Mouse (Mus musculus): ENCODE results near the gene Lins1. TPM values are rescaled to one million over a fixed set of nuclear protein-coding genes. Genes with fewer than 3 reads are reported as not detected.

Lins1 gene
- polyA plus RNA-seq, 1 experiment from 2014 or later: 22.2 TPM

DNA sequence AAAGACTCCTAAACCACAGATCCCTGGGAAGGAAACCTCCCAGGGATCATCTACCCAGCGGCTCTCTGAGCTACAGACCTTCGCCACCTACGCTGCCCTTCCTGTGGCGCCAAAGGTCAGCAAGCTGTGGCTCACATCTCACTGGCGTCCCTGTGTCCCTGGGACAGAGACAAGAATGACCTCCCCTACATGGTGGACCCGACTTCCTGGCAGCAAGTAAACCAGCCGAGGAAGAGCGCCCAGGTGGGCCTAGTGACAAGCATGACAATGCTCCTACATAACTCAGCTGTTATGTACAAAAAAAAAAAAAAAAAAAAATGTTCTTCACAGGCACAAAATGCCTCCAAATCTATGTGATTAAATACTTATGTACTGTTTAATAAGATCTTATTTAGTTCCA lies 28.7 kb upstream of the Lins1 start:
- Histone ChIP-seq H3K4me2 (replicated peaks; ENCODE audit: low read depth, low read length) (no peak overlapping the region), H3K9ac (replicated peaks; ENCODE audit: low read depth, low read length) (no peak overlapping the region), H3K36me3 (ENCODE audit: control insufficient read depth, insufficient read depth, low read length) (peaks cover 17% of the 10 kb centered on the region), H3K9me3 (ENCODE audit: control insufficient read depth, low read depth, low read length) (no peaks in the 10 kb centered on the region), H3K27me3 (ENCODE audit: control insufficient read depth, insufficient read depth, low read length) (no peaks in the 10 kb centered on the region), H3K27ac (ENCODE audit: low read length) (no peak overlapping the region), H3K4me3 (ENCODE audit: low read depth, low read length) (no peak overlapping the region), H3K4me1 (ENCODE audit: control insufficient read depth, insufficient read depth, low read length) (no peaks in the 10 kb centered on the region)
- 78% methylated on average over 8 of the region's 8 CpGs for WGBS
- ATAC-seq (ENCODE audit: insufficient number of reproducible peaks, insufficient read depth, low FRiP score, low read depth): no peak

DNA sequence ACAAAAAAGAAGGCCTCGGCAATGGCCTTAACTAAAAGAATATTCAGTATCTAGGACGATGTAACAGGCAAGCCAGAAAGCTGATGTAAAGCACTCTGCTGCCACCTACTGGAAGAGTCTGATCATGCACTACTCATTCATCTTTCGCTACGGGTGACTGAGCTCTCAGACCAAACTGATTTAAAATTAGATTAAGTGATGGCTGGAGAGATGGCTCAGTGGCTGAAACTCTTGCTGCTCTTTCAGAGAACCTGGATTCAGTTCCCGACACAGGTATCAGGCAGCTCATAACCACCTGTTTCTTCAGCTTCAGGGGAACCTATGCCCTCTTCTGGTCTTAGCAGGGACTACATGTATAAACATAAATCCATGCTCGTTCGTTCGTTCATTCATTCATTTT lies 28.1 kb upstream of the Lins1 start:
- WGBS: 17% methylated on average over 8 of the region's 8 CpGs
- 0 out of 2 replicates have a peak, but pooled peaks have one; percentile 28 for ATAC-seq (ENCODE audit: insufficient number of reproducible peaks, insufficient read depth, low FRiP score, low read depth)
- no peak overlapping the region for H3K4me3 ChIP-seq (ENCODE audit: low read depth, low read length)

GRCm38 (mm10) chr7:66663548-66663947 lies 26.1 kb upstream of the Lins1 start:
- peaks cover 10% of the 10 kb centered on the region for H3K36me3 ChIP-seq (ENCODE audit: control insufficient read depth, insufficient read depth, low read length)
- no peak for ATAC-seq (ENCODE audit: insufficient number of reproducible peaks, insufficient read depth, low FRiP score, low read depth)
- no peak overlapping the region for H3K9ac ChIP-seq (replicated peaks; ENCODE audit: low read depth, low read length)
- no peak overlapping the region for H3K27ac ChIP-seq (ENCODE audit: low read length)
- no peaks in the 10 kb centered on the region for H3K4me1 ChIP-seq (ENCODE audit: control insufficient read depth, insufficient read depth, low read length)
- no peak overlapping the region for H3K4me2 ChIP-seq (replicated peaks; ENCODE audit: low read depth, low read length)
- WGBS: 85% methylated on average over 3 of the region's 3 CpGs
- peaks cover 5% of the 10 kb centered on the region; the same call in 1 of the 2 replicates for H3K9me3 ChIP-seq (ENCODE audit: control insufficient read depth, low read depth, low read length)
- no peaks in the 10 kb centered on the region for H3K27me3 ChIP-seq (ENCODE audit: control insufficient read depth, insufficient read depth, low read length)
- no peak overlapping the region for H3K4me3 ChIP-seq (ENCODE audit: low read depth, low read length)

More for the DNA sequence above, 28.1 kb upstream of the Lins1 start:
- Histone ChIP-seq H3K9ac (replicated peaks; ENCODE audit: low read depth, low read length) (no peak overlapping the region), H3K27me3 (ENCODE audit: control insufficient read depth, insufficient read depth, low read length) (no peaks in the 10 kb centered on the region), H3K36me3 (ENCODE audit: control insufficient read depth, insufficient read depth, low read length) (peaks cover 14% of the 10 kb centered on the region), H3K9me3 (ENCODE audit: control insufficient read depth, low read depth, low read length) (no peaks in the 10 kb centered on the region), H3K4me1 (ENCODE audit: control insufficient read depth, insufficient read depth, low read length) (no peaks in the 10 kb centered on the region), H3K27ac (ENCODE audit: low read length) (no peak overlapping the region), H3K4me2 (replicated peaks; ENCODE audit: low read depth, low read length) (0 out of 2 replicates have a peak overlapping the region, but pooled peaks have one; percentile 10)

DNA sequence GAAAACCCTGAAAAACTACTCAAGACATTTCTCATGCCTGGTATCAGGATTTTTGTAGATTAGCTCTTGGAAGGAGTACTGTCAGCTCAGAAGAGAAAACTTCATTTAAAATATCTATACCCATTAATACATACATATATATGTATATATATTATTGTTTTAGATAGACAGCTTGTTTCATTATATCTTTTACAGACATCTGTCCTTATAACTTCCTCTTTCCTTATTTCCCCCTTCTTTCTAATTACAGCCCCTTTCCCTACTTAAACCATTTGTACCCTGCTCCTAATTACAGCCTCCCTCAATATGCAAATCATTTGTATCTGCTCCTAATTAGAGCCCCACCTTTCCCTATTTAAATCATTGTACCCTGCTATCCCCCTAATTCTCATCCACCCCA lies 22.6 kb upstream of the Lins1 start:
- ATAC-seq (ENCODE audit: insufficient number of reproducible peaks, insufficient read depth, low FRiP score, low read depth): no peak
- H3K9ac ChIP-seq (replicated peaks; ENCODE audit: low read depth, low read length): no peak overlapping the region
- H3K4me3 ChIP-seq (ENCODE audit: low read depth, low read length): no peak overlapping the region
- H3K4me1 ChIP-seq (ENCODE audit: control insufficient read depth, insufficient read depth, low read length): no peaks in the 10 kb centered on the region
- no peaks in the 10 kb centered on the region for H3K27me3 ChIP-seq (ENCODE audit: control insufficient read depth, insufficient read depth, low read length)
- H3K4me2 ChIP-seq (replicated peaks; ENCODE audit: low read depth, low read length): no peak overlapping the region
- no peak overlapping the region for H3K27ac ChIP-seq (ENCODE audit: low read length)
- H3K36me3 ChIP-seq (ENCODE audit: control insufficient read depth, insufficient read depth, low read length): peaks cover 9% of the 10 kb centered on the region
- peaks cover 9% of the 10 kb centered on the region; the same call in 1 of the 2 replicates for H3K9me3 ChIP-seq (ENCODE audit: control insufficient read depth, low read depth, low read length)

DNA sequence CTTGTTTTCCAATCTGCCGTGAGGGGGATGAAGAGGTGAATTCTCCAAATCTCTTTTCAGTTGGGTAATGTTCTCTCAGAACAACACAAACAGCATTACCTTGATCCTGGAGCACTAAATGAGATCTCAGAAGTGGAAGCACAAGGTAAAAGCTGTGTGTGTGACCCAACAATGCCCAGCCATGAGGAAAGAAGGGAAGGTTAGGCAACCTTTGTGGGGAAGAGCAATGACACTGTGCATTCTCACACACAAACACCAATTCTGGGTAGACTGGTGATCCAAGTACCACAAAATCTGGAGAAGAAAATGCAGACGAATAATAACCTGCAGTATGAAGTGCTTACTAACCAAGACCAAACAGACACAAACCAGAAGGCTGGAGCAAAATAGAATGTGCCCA lies 13.9 kb upstream of the Lins1 start:
- no peaks in the 10 kb centered on the region for H3K9me3 ChIP-seq (ENCODE audit: control insufficient read depth, low read depth, low read length)
- WGBS: 94% methylated on average over 2 of the region's 2 CpGs
- H3K36me3 ChIP-seq (ENCODE audit: control insufficient read depth, insufficient read depth, low read length): peaks cover 53% of the 10 kb centered on the region
- H3K4me1 ChIP-seq (ENCODE audit: control insufficient read depth, insufficient read depth, low read length): no peaks in the 10 kb centered on the region
- no peak overlapping the region for H3K9ac ChIP-seq (replicated peaks; ENCODE audit: low read depth, low read length)
- ATAC-seq (ENCODE audit: insufficient number of reproducible peaks, insufficient read depth, low FRiP score, low read depth): no peak
- no peak overlapping the region for H3K4me2 ChIP-seq (replicated peaks; ENCODE audit: low read depth, low read length)
- no peak overlapping the region for H3K27ac ChIP-seq (ENCODE audit: low read length)
- H3K27me3 ChIP-seq (ENCODE audit: control insufficient read depth, insufficient read depth, low read length): no peaks in the 10 kb centered on the region
- no peak overlapping the region for H3K4me3 ChIP-seq (ENCODE audit: low read depth, low read length)

DNA sequence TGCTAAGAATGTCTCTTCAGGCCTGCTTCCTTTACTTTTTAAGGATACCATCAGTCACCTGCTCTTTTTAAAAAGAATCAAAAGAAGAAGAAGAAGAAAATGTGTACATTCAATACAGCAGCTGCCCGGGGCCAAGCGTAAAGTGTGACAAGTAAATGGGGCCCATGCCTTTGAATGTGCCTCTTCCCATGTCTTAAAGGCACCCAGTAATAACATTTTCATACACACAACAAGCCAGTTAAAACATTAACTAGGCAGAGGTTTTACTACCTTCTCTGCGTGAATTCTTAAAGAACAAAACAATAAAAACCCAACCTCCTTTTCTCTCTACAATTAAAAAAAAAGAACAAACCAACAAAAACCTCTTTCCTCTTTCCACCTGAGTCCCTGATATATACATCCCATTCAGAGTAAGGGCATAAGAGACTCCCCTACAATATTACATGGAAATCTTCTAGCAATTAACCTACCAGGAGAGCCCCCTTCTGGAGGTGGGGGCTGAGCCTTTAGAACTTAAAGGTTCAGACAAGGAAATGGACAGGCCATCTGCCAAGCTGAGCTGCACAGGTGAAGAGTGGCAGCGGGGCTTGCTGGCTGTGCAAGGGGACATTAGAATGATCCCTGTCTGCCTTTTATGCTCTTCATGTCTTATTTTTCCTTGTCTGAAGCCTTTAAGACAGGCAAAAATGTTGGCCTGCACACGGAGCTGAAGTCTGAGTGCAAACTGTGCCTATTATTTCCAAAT lies 7.4 kb upstream of the Lins1 start:
- Histone ChIP-seq H3K36me3 (ENCODE audit: control insufficient read depth, insufficient read depth, low read length) (peaks cover 50% of the 10 kb centered on the region), H3K27ac (ENCODE audit: low read length) (no peak overlapping the region), H3K27me3 (ENCODE audit: control insufficient read depth, insufficient read depth, low read length) (no peaks in the 10 kb centered on the region), H3K4me3 (ENCODE audit: low read depth, low read length) (no peak overlapping the region), H3K9ac (replicated peaks; ENCODE audit: low read depth, low read length) (no peak overlapping the region), H3K4me1 (ENCODE audit: control insufficient read depth, insufficient read depth, low read length) (no peaks in the 10 kb centered on the region), H3K9me3 (ENCODE audit: control insufficient read depth, low read depth, low read length) (no peaks in the 10 kb centered on the region), H3K4me2 (replicated peaks; ENCODE audit: low read depth, low read length) (no peak overlapping the region)
- WGBS: 91% methylated on average over 5 of the region's 5 CpGs
- ATAC-seq (ENCODE audit: insufficient number of reproducible peaks, insufficient read depth, low FRiP score, low read depth): no peak

GRCm38 (mm10) chr7:66688721-66689120 lies 968 bp upstream of the Lins1 start:
- H3K27me3 ChIP-seq (ENCODE audit: control insufficient read depth, insufficient read depth, low read length): no peaks in the 10 kb centered on the region
- H3K9me3 ChIP-seq (ENCODE audit: control insufficient read depth, low read depth, low read length): no peaks in the 10 kb centered on the region
- H3K27ac ChIP-seq (ENCODE audit: low read length): no peak overlapping the region
- peak overlapping the region; percentile 40 for H3K9ac ChIP-seq (replicated peaks; ENCODE audit: low read depth, low read length)
- H3K4me1 ChIP-seq (ENCODE audit: control insufficient read depth, insufficient read depth, low read length): peaks cover 7% of the 10 kb centered on the region; the same call in 1 of the 2 replicates
- peak overlapping the region; percentile 87 for H3K4me2 ChIP-seq (replicated peaks; ENCODE audit: low read depth, low read length)
- 4% methylated on average over 5 of the region's 5 CpGs for WGBS
- ATAC-seq (ENCODE audit: insufficient number of reproducible peaks, insufficient read depth, low FRiP score, low read depth): no peak
- peaks cover 3% of the 10 kb centered on the region; the same call in 1 of the 2 replicates for H3K36me3 ChIP-seq (ENCODE audit: control insufficient read depth, insufficient read depth, low read length)
- peak overlapping the region; percentile 72 for H3K4me3 ChIP-seq (ENCODE audit: low read depth, low read length)

- no peak for ATAC-seq (ENCODE audit: insufficient number of reproducible peaks, insufficient read depth, low FRiP score, low read depth)
- Histone ChIP-seq H3K4me1 (ENCODE audit: control insufficient read depth, insufficient read depth, low read length) (peaks cover 7% of the 10 kb centered on the region; the same call in 1 of the 2 replicates), H3K27ac (ENCODE audit: low read length) (peak within 1 kb of the TSS; percentile 83; the same call in 1 of the 2 replicates), H3K4me3 (ENCODE audit: low read depth, low read length) (peak within 1 kb of the TSS; percentile 72), H3K36me3 (ENCODE audit: control insufficient read depth, insufficient read depth, low read length) (no peaks in the 10 kb centered on the region; the same call in 1 of the 2 replicates), H3K9me3 (ENCODE audit: control insufficient read depth, low read depth, low read length) (no peaks in the 10 kb centered on the region), H3K4me2 (replicated peaks; ENCODE audit: low read depth, low read length) (peak within 1 kb of the TSS; percentile 87), H3K9ac (replicated peaks; ENCODE audit: low read depth, low read length) (peak within 1 kb of the TSS; percentile 40), H3K27me3 (ENCODE audit: control insufficient read depth, insufficient read depth, low read length) (no peaks in the 10 kb centered on the region)
- 1% methylated on average over 16 of the region's 18 CpGs for WGBS
Measured at GRCm38 (mm10) chr7:66689294-66689619, 432 bp upstream of the Lins1 start, which contains the start of gene Asb7. Gene Asb7, minus strand, starts transcription at chr7:66689596.

Measured in stomach, embryonic 14.5 days (tissue).